19 mouse cellular contexts compared by ENCODE assay signal in the genomic region with DNA sequence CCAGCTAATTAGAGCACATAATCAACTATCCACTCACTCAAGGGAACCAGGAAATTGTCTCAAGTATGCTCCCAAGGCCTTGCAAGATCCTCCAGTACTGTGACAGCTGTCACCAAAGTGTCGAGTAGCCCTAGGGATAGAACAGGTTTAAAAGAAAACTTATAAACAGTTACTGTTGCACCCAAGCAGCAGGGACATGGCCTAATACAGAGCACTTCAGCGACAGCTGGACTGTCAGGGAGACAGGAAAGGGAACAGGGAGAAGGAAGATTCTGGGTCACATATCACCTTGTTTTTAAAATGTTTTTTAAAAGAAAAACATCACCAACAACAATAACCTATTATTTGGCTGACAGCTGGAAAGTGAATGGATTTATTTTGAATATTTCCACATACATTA. TPM values are rescaled to one million over a fixed set of nuclear protein-coding genes. Genes with fewer than 3 reads are reported as not detected.
DNase-seq lines count a peak whose midpoint lies in the region; ATAC-seq and TF ChIP-seq lines count a peak whose summit lies in the region.
"Had no signal": no experiment of that assay in that cellular context is flagged by ENCODE, and none has a peak within 500 bp of the region (broad histone marks: within the 10 kb centered on the region; RNA-seq: fewer than 3 reads in every experiment).

No protein-coding gene starts in this region.

- DNase-seq in heart, adult 11 months = peak; percentile 24
- no peak for DNase-seq in heart, adult 8-10 months (ENCODE audit: low spot score)
- DNase-seq: adrenal gland, adult 2 months; adrenal gland, adult 8-10 months; adrenal gland, postnatal 10 days; adrenal gland, postnatal 14 days; adrenal gland, postnatal 25 days; adrenal gland, postnatal 36 days; B cell, adult 2 months; cerebellum, adult 11 months; cerebellum, adult 11-12 months; cerebellum, adult 18-20 months had no signal

- H3K4me1 ChIP-seq in kidney, embryonic 16.5 days (ENCODE audit: insufficient read depth, low read length) = no peaks in the 10 kb centered on the region

- H3K36me3 ChIP-seq in myocyte (ENCODE audit: control insufficient read depth, insufficient read depth) = peaks cover 15% of the 10 kb centered on the region
- peaks cover 22% of the 10 kb centered on the region for H3K36me3 ChIP-seq in kidney, embryonic 16.5 days (ENCODE audit: insufficient read depth, low read length)

- ATAC-seq in kidney, embryonic 16.5 days (ENCODE audit: low FRiP score, low TSS enrichment) = no peak
- ATAC-seq: activated CD4-positive, CD25-positive, alpha-beta regulatory T cell, adult 4 months; CD4-positive, CD25-positive, alpha-beta regulatory T cell, adult 4 months; Patski had no signal

- H3K4me2 ChIP-seq in myocyte (ENCODE audit: low read depth) = peak overlapping the region; percentile 18
- no peak overlapping the region for H3K4me2 ChIP-seq in kidney, embryonic 16.5 days (replicated peaks; ENCODE audit: low read depth, low read length)

- no peak overlapping the region for H3ac ChIP-seq in myocyte (ENCODE audit: control insufficient read depth, insufficient read length)

- no peak for TF ChIP-seq POLR2A in myocyte (IDR thresholded peaks at IDR 0.05; ENCODE audit: insufficient read length, low read depth)

- no peaks in the 10 kb centered on the region for H3K27me3 ChIP-seq in myocyte (ENCODE audit: control insufficient read depth, insufficient read depth, insufficient read length)
- no peaks in the 10 kb centered on the region for H3K27me3 ChIP-seq in kidney, embryonic 16.5 days (ENCODE audit: insufficient read depth, low read length)
- H3K27me3 ChIP-seq: CH12.LX, Patski had no signal

- H3K79me2 ChIP-seq in myocyte (ENCODE audit: control insufficient read depth, insufficient read depth) = peaks cover 17% of the 10 kb centered on the region

- H3K4me3 ChIP-seq in myocyte = no peak overlapping the region
- no peak overlapping the region for H3K4me3 ChIP-seq in kidney, embryonic 16.5 days (ENCODE audit: low read length)

- no peak overlapping the region for H3K9ac ChIP-seq in kidney, embryonic 16.5 days (replicated peaks; ENCODE audit: low read length)

- WGBS in kidney, embryonic 16.5 days = 88% methylated on average over 2 of the region's 2 CpGs

- H3K9me3 ChIP-seq in kidney, embryonic 16.5 days (ENCODE audit: low read length) = no peaks in the 10 kb centered on the region
- H3K9me3 ChIP-seq: G1E had no signal

- H3K27ac ChIP-seq in kidney, embryonic 16.5 days (ENCODE audit: low read length) = no peak overlapping the region

TF ChIP-seq in myocyte, 11 proteins besides CTCF, POLR2A, EP300 and RAD21:
- TF ChIP-seq MYOD1 (IDR thresholded peaks at IDR 0.05; ENCODE audit: control insufficient read depth in 1 of 3, insufficient read length in 2 of 3, low read depth in 2 of 3) (peak in 1 of 3 experiments; percentile 60), TCF12 (IDR thresholded peaks at IDR 0.05; ENCODE audit: insufficient read depth, poor library complexity, severe bottlenecking) (no peak), MYOG (IDR thresholded peaks at IDR 0.05; ENCODE audit: control insufficient read depth in 1 of 3, insufficient read depth in 1 of 3, insufficient read length in 2 of 3, low read depth in 2 of 3) (peak in 1 of 3 experiments; percentile 60)

RNA-seq across cellular contexts. Expression of a gene that starts 18.1 kb away (rescaled TPM):
- total RNA-seq in heart, adult 8-10 months (2022) = 100 to 1,000 TPM; 479 to 576 (median 528) TPM
- 123 TPM for polyA plus RNA-seq in myocyte (2012; fragmentation: generic; extraction: Trizol)
- 128 and 129 TPM in 2 replicates for polyA plus RNA-seq in kidney, embryonic 16.5 days (2015; fragmentation: Nextera tagmentation; extraction: Ambion mirVana)
